Mouse (Mus musculus): ENCODE data around the gene AY761185. TPM values are rescaled to one million over a fixed set of nuclear protein-coding genes. Genes with fewer than 3 reads are reported as not detected.

AY761185 gene
- polyA plus RNA-seq (2012; rRNA removed), result not detected in 2 replicates

GRCm38 (mm10) chr8:20944610-20945009, at the start of gene AY761185:
AY761185 (minus strand) TSS chr8:20944710.

GRCm38 (mm10) chr8:20921971-20922370, 22.5 kb downstream of the AY761185 start, which contains the start of gene Gm6040:
Gm6040 (minus strand) TSS chr8:20922071.

GRCm38 (mm10) chr8:20902527-20902926, 42.0 kb downstream of the AY761185 start, which contains the start of gene Gm15056:
Gm15056 (minus strand) TSS chr8:20902627.

Other genes with a start within 250 kb of the AY761185 start
- not detected in 2 replicates for gene Defb33, start 52.0 kb downstream of the AY761185 start, polyA plus RNA-seq (2012; rRNA removed)
- not detected in 2 replicates for gene Gm15056, start 42.1 kb downstream of the AY761185 start, polyA plus RNA-seq (2012; rRNA removed)
- not detected in 2 replicates for gene Gm6040, start 22.6 kb downstream of the AY761185 start, polyA plus RNA-seq (2012; rRNA removed)
- gene Defa21, start 80.8 kb upstream of the AY761185 start, polyA plus RNA-seq (2012; rRNA removed), result not detected in 2 replicates
- gene Defa23, start 110.3 kb upstream of the AY761185 start, polyA plus RNA-seq (2012; rRNA removed), result not detected in 2 replicates
- not detected in 2 replicates for gene Defa35, start 120.3 kb upstream of the AY761185 start, polyA plus RNA-seq (2012; rRNA removed)
- gene Defa25, start 139.7 kb upstream of the AY761185 start, polyA plus RNA-seq (2012; rRNA removed), result not detected in 2 replicates
- gene Gm14851, start 151.3 kb upstream of the AY761185 start, polyA plus RNA-seq (2012; rRNA removed), result not detected in 2 replicates
- not detected in 2 replicates for gene Defa30, start 189.9 kb upstream of the AY761185 start, polyA plus RNA-seq (2012; rRNA removed)
- gene Defa22, start 217.6 kb upstream of the AY761185 start, polyA plus RNA-seq (2012; rRNA removed), result not detected in 2 replicates
- not detected in 2 replicates for gene Defa31, start 246.9 kb upstream of the AY761185 start, polyA plus RNA-seq (2012; rRNA removed)